Mouse (Mus musculus) E14TG2a.4 (cell line): ENCODE results near the gene Gpr155.

Experiments
- CTCF ChIP-seq: conservative IDR thresholded peaks from 2 replicates; pipeline ENCODE4 v1.5.1; 2014; ENCODE audit warnings: low read length
- POU5F1 ChIP-seq: IDR thresholded peaks from 2 replicates; pipeline ENCODE4 v1.6.1; 2014; ENCODE audit warnings: low read length, borderline replicate concordance

DNA sequence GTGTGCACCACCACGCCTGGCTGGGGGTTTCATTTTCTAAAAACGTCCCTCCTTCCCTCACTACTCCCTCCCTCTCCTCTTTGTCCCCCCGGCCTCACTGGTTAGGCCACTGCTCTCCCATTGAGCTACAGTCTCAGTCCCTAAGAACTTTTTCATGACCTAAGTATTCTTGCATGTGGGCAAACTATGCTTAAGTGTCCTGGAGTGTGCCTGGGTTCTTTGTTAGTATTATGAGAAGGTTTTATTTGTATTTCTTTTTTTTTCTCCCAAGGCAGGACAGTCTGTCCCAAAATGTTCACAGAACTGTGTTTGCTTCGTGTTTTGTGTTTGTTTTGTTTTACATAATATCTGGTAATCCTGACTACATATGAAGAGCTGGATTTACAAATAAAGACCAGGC is 21.3 kb upstream of the Gpr155 start:
- TF ChIP-seq CTCF (no peak), POU5F1 (no peak)
